Mouse (Mus musculus) kidney, postnatal 0 days (tissue): Measurements from ENCODE around the gene Tcaf3. TPM values are rescaled to one million over a fixed set of nuclear protein-coding genes. Genes with fewer than 3 reads are reported as not detected.
A peak's percentile ranks its signal among the peaks of the same experiment; 100 is the strongest.

ENCODE experiments used
- ATAC-seq: fragments of 200-750 bp; cut with Nextera tagmentation; replicated peaks from 2 replicates; pipeline ENCODE4 v1.8.0; 2017; ENCODE audit warnings: low read depth, moderate number of reproducible peaks, moderate TSS enrichment, moderate library complexity; ENCODE audit not compliant: low FRiP score
- DNase-seq: peaks from one replicate; pipeline ENCODE4 v3.0.0-alpha.2; 2016; ENCODE audit warnings: low spot score
- H3K27ac ChIP-seq: fragments of 300-500 bp; sonication (generic); 2 replicates; pipeline ENCODE4 v1.5.1; 2014; ENCODE audit warnings: mild to moderate bottlenecking
- H3K27me3 ChIP-seq: fragments of 300-500 bp; sonication (generic); 2 replicates; pipeline ENCODE4 v1.6.1; 2014; ENCODE audit warnings: low read length, mixed read lengths; ENCODE audit not compliant: insufficient read depth
- H3K36me3 ChIP-seq: fragments of 300-500 bp; sonication (generic); 2 replicates; pipeline ENCODE4 v1.6.1; 2014; ENCODE audit warnings: low read length, mixed read lengths; ENCODE audit not compliant: insufficient read depth
- H3K4me1 ChIP-seq: fragments of 300-500 bp; sonication (generic); replicated peaks from 2 replicates; pipeline ENCODE4 v1.6.1; 2014; ENCODE audit warnings: antibody characterized with exemption, low read length, mixed read lengths; ENCODE audit not compliant: insufficient read depth
- H3K4me2 ChIP-seq: fragments of 300-500 bp; sonication (generic); 2 replicates; pipeline ENCODE4 v1.6.1; 2014; ENCODE audit warnings: mild to moderate bottlenecking, low read length, moderate library complexity, mixed read lengths
- H3K4me3 ChIP-seq: fragments of 300-500 bp; sonication (generic); replicated peaks from 2 replicates; pipeline ENCODE4 v1.5.1; 2014; ENCODE audit warnings: low read depth, low read length
- H3K9ac ChIP-seq: fragments of 300-500 bp; sonication (generic); 2 replicates; pipeline ENCODE4 v1.6.1; 2014; ENCODE audit warnings: low read depth, low read length
- H3K9me3 ChIP-seq: fragments of 300-500 bp; sonication (generic); replicated peaks from 2 replicates; pipeline ENCODE4 v1.6.1; 2016; ENCODE audit warnings: low read length, inconsistent platforms, mixed read lengths
- CTCF ChIP-seq: IDR thresholded peaks from 2 replicates; pipeline ENCODE4 v1.5.1; 2016; ENCODE audit warnings: antibody characterized with exemption, low read depth, mild to moderate bottlenecking, moderate library complexity
- WGBS: fragments of 180-500 bp; shearing (Covaris S2); extraction: QIAGEN DNeasy Blood & Tissue Kit; methylation state at CpG from one replicate; pipeline ENCODE4 v1.1.7; 2014; 5-methylcytosine and 5-hydroxymethylcytosine counted together
- polyA plus RNA-seq: library from polyadenylated mRNA; unstranded; fragments of >200 nt; fragmentation: Nextera tagmentation; extraction: Ambion mirVana; gene quantifications from 2 replicates; pipeline ENCODE4 v1.2.1, GENCODE M21; 2015

Gene Tcaf3
- polyA plus RNA-seq, 1 experiment from 2014 or later, result not detected

DNA sequence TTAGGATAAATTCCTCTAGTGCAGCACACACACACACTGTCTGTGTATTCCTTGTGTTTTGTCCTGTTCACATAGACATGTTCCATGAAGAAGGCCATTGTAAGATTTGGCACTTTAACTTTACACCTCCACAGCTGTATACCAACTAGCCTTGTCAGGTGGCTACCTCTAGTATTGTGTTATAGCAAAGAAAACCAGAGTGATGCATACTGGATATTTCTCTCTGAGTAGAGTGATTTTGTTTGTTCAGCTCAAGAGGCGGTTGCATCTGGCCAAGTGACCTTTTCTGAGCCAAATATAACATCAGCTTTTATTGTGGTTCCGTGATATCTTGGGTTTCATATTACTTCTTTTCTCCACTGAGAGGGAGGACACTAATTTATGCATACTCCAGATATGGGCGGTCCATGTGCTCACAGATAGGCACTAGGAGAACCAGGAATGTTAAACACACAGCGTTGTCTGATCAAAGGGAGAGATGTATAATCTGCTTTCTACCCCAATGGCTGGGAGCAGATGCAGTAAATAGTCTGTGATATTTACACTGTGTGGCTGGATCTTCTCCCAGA is 13.5 kb upstream of the Tcaf3 start:
- no peaks in the 10 kb centered on the region for H3K4me1 ChIP-seq
- TF ChIP-seq CTCF, result no peak
- H3K36me3 ChIP-seq, result no peaks in the 10 kb centered on the region
- ATAC-seq (peak; percentile 57; the same call in 1 of the 2 replicates), DNase-seq (peak; percentile 73)
- 35% methylated on average over 4 of the region's 4 CpGs for WGBS
- no peak overlapping the region for H3K9ac ChIP-seq
- H3K9me3 ChIP-seq, result no peaks in the 10 kb centered on the region
- H3K4me2 ChIP-seq, result no peak overlapping the region
- H3K4me3 ChIP-seq, result no peak overlapping the region
- H3K27me3 ChIP-seq, result no peaks in the 10 kb centered on the region
- H3K27ac ChIP-seq, result no peak overlapping the region

- Histone ChIP-seq H3K9ac (no peak overlapping the region), H3K9me3 (no peaks in the 10 kb centered on the region), H3K27ac (no peak overlapping the region), H3K4me3 (no peak overlapping the region), H3K27me3 (no peaks in the 10 kb centered on the region), H3K36me3 (no peaks in the 10 kb centered on the region), H3K4me1 (no peaks in the 10 kb centered on the region), H3K4me2 (no peak overlapping the region)
- 65% methylated on average over 17 of the region's 17 CpGs for WGBS
- ATAC-seq, result no peak
- DNase-seq, result no peak
- TF ChIP-seq CTCF, result no peak
These were observed 4.2 kb downstream of the Tcaf3 start for GRCm38 (mm10) chr6:42593138-42593882.

GRCm38 (mm10) chr6:42586569-42586968 is 10.9 kb downstream of the Tcaf3 start:
- Histone ChIP-seq H3K4me3 (no peak overlapping the region), H3K4me1 (no peaks in the 10 kb centered on the region), H3K27me3 (no peaks in the 10 kb centered on the region), H3K27ac (no peak overlapping the region), H3K9me3 (no peaks in the 10 kb centered on the region), H3K36me3 (no peaks in the 10 kb centered on the region), H3K9ac (no peak overlapping the region), H3K4me2 (no peak overlapping the region)
- DNase-seq (no peak), ATAC-seq (no peak)
- peak; percentile 22; the same call in 1 of the 2 replicates for TF ChIP-seq CTCF
- 86% methylated on average over 5 of the region's 5 CpGs for WGBS

- peak; percentile 63 for TF ChIP-seq CTCF
- no peaks in the 10 kb centered on the region for H3K9me3 ChIP-seq
- no peaks in the 10 kb centered on the region for H3K4me1 ChIP-seq
- no peak overlapping the region for H3K27ac ChIP-seq
- ATAC-seq, result no peak
- H3K4me3 ChIP-seq, result no peak overlapping the region
- no peaks in the 10 kb centered on the region for H3K27me3 ChIP-seq
- no peak overlapping the region for H3K9ac ChIP-seq
- H3K36me3 ChIP-seq, result no peaks in the 10 kb centered on the region
- peak; percentile 73 for DNase-seq
- H3K4me2 ChIP-seq, result peak overlapping the region; percentile 32; the same call in 1 of the 2 replicates
- WGBS, result 0% methylated on average over 7 of the region's 7 CpGs
These were observed 14.0 kb downstream of the Tcaf3 start for GRCm38 (mm10) chr6:42583488-42583872.

DNA sequence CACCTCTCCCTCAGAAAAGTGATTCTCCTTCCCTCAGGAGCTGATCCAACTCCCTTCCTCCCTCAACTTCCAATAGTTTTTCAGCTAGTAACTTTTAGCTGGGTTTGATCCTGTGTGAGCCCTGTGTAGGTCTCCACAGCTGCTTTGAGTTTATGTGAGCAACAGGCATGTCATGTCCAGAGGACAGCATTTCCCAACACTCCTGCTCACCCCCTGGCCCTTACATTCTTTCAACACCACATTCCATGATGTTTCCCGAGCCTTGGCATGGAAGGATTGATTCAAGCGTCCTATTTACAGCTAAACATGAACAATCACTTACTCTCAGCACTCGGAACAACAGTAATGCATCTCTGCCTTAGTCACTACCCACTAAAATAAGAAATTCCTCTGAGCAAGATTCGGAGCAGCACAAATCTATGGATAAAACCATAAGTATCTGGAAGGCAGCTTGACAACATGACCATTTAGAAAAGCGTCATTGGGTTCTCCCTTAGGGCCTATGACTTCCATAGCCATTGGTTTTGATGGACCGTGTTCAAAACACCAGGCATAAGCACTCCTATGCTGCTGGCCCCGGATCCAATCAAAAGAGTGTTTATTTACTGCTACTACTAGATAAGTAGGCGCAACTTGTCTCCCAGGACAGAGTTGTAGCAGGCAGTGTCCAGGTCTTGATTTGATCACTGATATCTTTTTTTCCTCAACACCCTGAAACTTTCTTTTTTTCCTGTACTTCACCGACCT is 14.6 kb downstream of the Tcaf3 start:
- no peaks in the 10 kb centered on the region for H3K9me3 ChIP-seq
- H3K36me3 ChIP-seq, result no peaks in the 10 kb centered on the region
- H3K4me2 ChIP-seq, result peak overlapping the region; percentile 32; the same call in 1 of the 2 replicates
- no peak overlapping the region for H3K27ac ChIP-seq
- WGBS, result 59% methylated on average over 9 of the region's 9 CpGs
- H3K4me1 ChIP-seq, result no peaks in the 10 kb centered on the region
- no peak overlapping the region for H3K4me3 ChIP-seq
- H3K27me3 ChIP-seq, result no peaks in the 10 kb centered on the region
- no peak overlapping the region for H3K9ac ChIP-seq
- peak; percentile 7 for DNase-seq
- TF ChIP-seq CTCF, result no peak
- no peak for ATAC-seq

DNA sequence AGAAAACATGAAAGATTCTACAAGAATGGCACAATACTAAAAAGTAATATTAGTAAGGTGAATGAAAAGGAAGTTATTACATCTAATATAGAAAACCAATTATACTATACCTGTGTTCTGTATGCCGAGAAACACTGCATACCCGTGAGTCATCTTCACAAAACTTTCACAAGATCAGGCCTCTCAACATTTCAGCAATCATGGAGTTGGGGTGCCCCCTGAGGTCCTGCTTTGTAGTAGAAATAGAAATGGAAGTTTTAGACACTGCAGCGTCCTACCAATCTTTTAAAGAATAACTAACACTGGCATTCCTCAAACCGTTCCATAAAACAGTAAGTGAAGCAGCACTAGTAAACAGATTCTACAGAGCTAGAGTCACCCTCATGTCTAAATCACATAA is 18.8 kb downstream of the Tcaf3 start:
- WGBS, result 74% methylated on average over 4 of the region's 4 CpGs
- Histone ChIP-seq H3K9ac (no peak overlapping the region), H3K9me3 (no peaks in the 10 kb centered on the region), H3K36me3 (no peaks in the 10 kb centered on the region), H3K27me3 (no peaks in the 10 kb centered on the region), H3K4me3 (no peak overlapping the region), H3K27ac (no peak overlapping the region), H3K4me2 (no peak overlapping the region), H3K4me1 (no peaks in the 10 kb centered on the region)
- ATAC-seq (no peak), DNase-seq (no peak)
- peak; percentile 36 for TF ChIP-seq CTCF
